Mouse (Mus musculus) ES-E14 (cell line): Measurements from ENCODE around the gene Rpl11.

Experiments
- CHD2 ChIP-seq: IDR thresholded peaks from 2 replicates; pipeline ENCODE4 v1.6.1; 2014; ENCODE audit warnings: mild to moderate bottlenecking, low read depth, low read length, inconsistent platforms
- HCFC1 ChIP-seq: IDR thresholded peaks from 2 replicates; pipeline ENCODE4 v1.6.1; 2012; ENCODE audit warnings: low read length, inconsistent platforms, borderline replicate concordance; ENCODE audit not compliant: insufficient read depth
- MAFK ChIP-seq: IDR thresholded peaks from 2 replicates; pipeline ENCODE4 v1.6.1; 2014; ENCODE audit warnings: mild to moderate bottlenecking, low read depth, low read length, inconsistent platforms; ENCODE audit not compliant: insufficient read depth
- ZC3H11A ChIP-seq: IDR thresholded peaks from 2 replicates; pipeline ENCODE4 v1.6.1; 2012; ENCODE audit warnings: low read depth, mild to moderate bottlenecking, inconsistent platforms, low read length, borderline replicate concordance

- TF ChIP-seq MAFK (no peak), ZC3H11A (no peak), HCFC1 (no peak), CHD2 (no peak)
Observed at GRCm38 (mm10) chr4:135981524-135982063, 71.6 kb downstream of the Rpl11 start.
